Mouse (Mus musculus): ENCODE results near the gene Usp32.

Usp32 gene

DNA sequence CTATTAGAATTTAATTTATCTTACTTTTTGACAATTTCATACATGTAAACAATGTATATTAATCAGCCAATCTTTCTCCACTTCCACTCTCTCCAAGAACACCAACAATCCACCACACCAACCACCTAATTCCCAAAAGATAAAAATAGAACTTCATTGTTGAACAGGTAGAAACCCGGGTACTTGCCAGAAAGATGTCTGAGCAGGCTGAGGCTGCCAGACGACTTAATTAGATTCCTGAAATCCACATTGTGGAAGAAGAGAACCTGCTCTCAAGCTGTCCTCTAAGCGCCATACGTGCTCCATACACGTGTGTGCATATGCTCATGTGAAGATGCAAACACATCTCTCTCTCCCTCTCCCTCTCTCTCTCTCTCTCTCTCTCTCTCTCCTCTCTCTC, 83.1 kb downstream of the Usp32 start:
- CTCF ChIA-PET = no interaction called here
- POLR2A ChIA-PET = interaction anchor here in 1 of 4 experiments (1.0 kb wide), 1 partner anchor 14 kb away, joined by 3 read pairs; no protein-coding TSS in a partner anchor

DNA sequence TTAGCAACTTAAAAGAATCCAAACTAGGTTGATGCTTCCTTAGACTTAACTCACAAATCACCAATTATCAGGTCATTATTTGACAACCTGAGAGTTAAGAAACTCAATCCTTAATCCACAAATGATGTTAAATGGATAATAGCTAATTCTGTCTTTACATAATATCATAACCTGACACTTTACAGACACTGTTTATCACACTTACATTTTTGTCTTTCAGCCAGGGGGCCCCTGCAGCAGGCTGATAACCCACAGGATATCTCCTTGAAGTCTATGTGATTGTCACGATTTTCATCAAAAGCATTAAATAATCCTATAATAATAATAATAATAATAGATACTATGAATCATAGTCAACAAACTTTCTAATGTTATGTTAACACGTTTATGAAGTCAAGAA, 84.4 kb downstream of the Usp32 start:
- CTCF ChIA-PET = no interaction called here

DNA sequence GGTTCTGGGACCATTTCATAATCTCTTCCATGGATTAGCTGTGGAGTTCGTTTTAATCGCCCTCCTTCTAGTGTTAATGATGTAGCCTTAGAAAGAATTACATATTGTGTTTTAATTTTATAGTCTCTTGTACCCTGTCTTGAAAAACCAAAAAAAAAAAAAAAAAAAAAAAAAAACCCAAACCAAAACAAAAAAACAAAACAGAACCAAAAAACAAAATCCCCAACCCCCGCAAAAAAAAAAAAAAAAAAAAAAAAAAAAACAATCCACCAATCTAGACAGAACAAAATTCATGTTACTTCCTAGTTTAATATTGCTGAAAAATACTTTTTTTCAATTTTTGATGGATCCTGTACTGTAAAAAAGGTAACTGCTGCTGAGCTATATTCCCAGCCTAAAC, 100.7 kb downstream of the Usp32 start:
- CTCF ChIA-PET = interaction anchor here in 1 of 4 experiments (0.6 to 0.7 kb wide), 2 partner anchors 60 to 636 kb away, joined by 3 to 4 read pairs; no protein-coding TSS in a partner anchor
- POLR2A ChIA-PET = interaction anchor here in 1 of 4 experiments (0.7 kb wide), 1 partner anchor 753 kb away, joined by 8 read pairs; no protein-coding TSS in a partner anchor

More for the DNA sequence above, 84.4 kb downstream of the Usp32 start:
- POLR2A ChIA-PET = interaction anchor here in 1 of 4 experiments (0.6 to 1.1 kb wide), 5 partner anchors 17 to 98 kb away, joined by 3 to 5 read pairs (median 4); no protein-coding TSS in a partner anchor

DNA sequence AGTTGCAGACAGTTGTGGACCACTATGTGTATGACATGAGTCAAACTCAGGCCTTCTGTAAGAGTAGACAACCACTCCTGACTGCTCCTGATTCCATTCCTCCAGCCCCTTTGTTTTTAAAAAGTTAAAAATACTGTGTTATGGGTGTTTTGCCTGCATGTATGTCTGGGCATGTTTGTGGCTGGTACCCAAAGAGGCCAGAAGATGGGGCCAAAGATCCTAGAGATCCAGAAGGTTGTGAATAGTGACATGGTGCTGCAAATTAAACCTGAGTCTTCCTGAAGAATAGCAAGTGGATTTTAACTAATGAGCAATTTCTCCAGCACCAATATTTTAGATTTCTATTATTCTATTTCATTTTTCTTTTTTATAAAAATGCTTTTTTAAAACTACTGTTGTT, 126.8 kb downstream of the Usp32 start:
- POLR2A ChIA-PET = no interaction called here
- CTCF ChIA-PET = no interaction called here

DNA sequence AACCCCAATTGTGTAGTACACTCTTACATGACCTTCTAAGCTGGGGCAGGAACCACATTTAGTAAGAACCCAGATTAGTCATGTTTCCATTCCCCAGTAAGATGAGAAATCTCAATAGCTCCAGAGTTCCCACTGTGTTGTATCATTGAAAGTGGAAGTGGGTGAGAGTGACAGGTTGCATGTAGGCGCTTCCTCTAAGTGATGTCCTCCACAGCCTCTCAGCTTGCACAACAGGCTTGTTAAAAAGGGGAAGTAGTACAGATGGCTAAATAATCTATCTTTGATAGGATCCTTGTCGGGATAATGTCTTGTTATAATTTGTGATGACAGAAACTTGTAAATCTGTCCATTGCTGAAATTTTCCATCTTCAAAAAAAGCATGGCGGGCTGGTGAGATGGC, 136.4 kb downstream of the Usp32 start:
- POLR2A ChIA-PET = no interaction called here

DNA sequence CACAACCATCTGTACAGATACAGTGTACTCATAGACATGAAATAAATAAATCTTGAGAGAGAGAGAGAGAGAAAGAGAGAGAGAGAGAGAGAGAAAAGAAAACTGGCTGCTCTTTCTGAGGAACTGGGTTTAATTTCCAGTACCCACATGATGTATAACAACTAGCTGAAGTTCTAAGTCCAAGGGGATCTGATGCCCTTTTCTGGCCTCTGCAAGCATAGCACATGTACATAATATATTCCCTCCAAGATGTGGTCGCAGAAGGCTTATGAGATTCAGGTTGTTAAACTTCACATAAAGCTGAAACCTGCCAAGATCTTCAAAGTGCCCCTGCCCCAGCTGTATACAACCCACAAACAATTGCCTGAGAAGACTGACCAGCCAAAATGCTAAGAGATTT, 144.7 kb downstream of the Usp32 start:
- ChIA-PET POLR2A (interaction anchor here in 2 of 4 experiments (0.6 to 1.6 kb wide), 4 partner anchors 25 to 77 kb away, joined by 3 to 4 read pairs (median 3); no protein-coding TSS in a partner anchor), CTCF (interaction anchor here in 1 of 4 experiments (0.7 to 1.0 kb wide), 2 partner anchors 77 to 1414 kb away, joined by 3 to 12 read pairs; no protein-coding TSS in a partner anchor)

More for the DNA sequence above, 136.4 kb downstream of the Usp32 start:
- CTCF ChIA-PET = interaction anchor here in 1 of 4 experiments (0.6 kb wide), 1 partner anchor 102 kb away, joined by 3 read pairs; no protein-coding TSS in a partner anchor

DNA sequence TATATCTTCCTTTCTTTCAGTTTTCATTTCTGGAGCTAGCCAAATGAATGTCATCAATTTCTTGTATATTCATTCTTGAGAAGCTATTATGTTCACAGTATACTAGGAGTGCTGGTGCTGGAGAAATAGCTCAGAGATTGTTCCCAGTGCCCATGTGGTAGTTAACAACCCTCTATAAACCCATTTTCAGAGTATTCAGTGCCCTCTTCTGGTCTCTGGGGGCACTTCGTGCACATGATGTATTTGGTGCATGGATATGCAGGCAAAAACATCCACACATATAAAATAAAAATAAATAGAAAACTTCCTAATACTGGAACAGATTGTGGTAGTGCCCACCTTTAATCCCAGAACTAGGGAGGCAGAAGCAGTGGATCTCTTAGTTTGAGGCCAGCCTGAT, 147.0 kb downstream of the Usp32 start:
- ChIA-PET CTCF (interaction anchor here in 2 of 4 experiments (0.5 to 1.9 kb wide), 3 partner anchors 74 to 85 kb away, joined by 3 to 6 read pairs (median 6); no protein-coding TSS in a partner anchor), POLR2A (interaction anchor here in 2 of 4 experiments (1.0 to 1.4 kb wide), 2 partner anchors 78 to 175 kb away, joined by 3 read pairs; no protein-coding TSS in a partner anchor)

DNA sequence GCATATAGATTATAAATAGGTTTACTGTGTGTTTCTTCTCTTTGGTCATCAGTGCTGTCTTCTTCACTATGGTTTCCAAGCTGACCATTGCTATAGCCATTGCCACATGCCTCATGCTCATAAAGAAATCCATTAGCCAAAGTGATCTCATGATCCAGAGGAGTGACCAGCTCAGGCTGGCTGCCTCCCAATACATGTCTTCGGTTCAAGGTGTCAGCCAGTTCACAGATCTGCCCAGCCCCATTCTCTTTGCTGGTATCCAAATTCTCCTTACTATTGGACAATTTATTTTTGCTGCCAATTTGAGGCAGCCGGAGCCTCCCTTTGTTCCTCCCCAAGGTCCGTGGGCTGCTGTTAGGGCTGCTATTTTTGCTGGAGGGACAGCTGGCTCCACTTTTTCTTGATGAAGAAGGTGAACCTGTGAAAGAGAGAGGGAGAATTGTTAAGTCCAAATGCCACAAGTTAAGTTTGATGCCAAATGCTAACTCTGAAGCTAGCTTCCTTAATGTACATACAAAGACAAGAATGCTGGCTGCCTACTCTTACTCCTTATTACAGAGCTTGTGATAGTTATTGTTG, 151.5 kb downstream of the Usp32 start:
- ChIA-PET POLR2A (interaction anchor here in 1 of 4 experiments (1.6 kb wide), 1 partner anchor 70 kb away, joined by 5 read pairs; no protein-coding TSS in a partner anchor), CTCF (interaction anchor here in 1 of 4 experiments (0.6 kb wide), 1 partner anchor 32 kb away, joined by 3 read pairs; no protein-coding TSS in a partner anchor)

DNA sequence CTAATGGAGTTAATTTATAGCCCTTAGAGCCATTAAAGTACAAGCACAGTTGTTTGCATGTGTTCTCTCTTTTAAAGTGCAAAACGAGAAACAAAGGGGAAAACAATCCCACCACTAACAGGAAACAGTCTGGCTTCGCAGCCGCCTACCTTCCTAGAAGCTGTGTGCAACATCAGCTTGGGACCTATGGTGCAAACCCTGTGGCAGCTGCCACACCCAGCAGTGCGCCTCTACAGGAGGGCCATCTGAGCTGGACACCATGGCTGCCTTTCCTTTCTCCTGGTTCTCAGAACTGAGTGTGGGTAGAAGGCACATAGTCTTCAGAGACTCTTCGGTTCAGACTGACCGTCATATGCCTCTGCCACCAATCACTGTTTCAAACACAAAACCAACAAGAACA, 154.5 kb downstream of the Usp32 start:
- ChIA-PET CTCF (no interaction called here), POLR2A (no interaction called here)

DNA sequence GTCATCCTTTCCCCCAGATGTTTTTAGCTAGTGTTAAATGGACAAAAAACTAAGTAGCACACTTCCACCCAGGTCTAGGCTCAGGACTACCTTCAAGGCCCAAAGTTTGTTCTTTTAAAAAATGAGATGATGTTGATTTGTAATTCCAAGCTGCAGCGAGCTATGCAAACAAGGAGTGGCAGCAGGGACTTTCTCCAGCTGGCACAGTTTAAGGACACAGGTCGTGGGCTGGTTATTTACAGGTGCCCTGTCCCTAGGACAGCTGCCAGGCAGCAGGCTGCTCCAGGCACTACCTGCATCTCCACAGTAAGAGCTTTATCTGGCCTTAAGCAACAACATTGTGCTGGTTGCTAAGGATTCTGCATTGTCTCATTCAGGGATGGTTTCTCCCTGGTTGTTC, 159.3 kb downstream of the Usp32 start:
- ChIA-PET POLR2A (interaction anchor here in 2 of 4 experiments (1.0 to 1.4 kb wide), 2 partner anchors 64 kb away, joined by 4 to 5 read pairs; partner anchors contain the start of gene Znhit3 (in 1 of the 2)), CTCF (interaction anchor here in 3 of 4 experiments (0.6 to 1.3 kb wide), 4 partner anchors 62 to 107 kb away, joined by 3 to 11 read pairs (median 8); no protein-coding TSS in a partner anchor)

DNA sequence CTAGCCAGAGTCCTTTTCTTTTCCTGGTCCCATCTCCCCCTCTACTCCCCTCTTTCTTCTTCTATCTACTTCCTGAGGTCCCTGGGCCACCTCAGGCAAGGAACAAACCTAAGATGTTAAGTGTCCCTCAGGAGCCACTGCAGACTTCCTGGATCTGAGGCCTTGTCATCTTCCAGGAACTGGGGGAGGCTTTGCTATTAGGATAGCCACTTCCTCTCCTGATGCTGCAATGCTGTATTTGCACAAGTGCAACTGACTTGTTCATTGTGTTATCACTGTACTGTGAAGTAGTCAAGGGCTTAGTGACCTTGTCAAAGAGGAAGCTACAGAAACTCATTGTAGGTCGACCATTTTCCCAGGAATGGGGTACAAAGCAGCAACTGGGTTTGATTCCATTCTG, 160.6 kb downstream of the Usp32 start:
- ChIA-PET POLR2A (interaction anchor here in 1 of 4 experiments (0.6 kb wide), 1 partner anchor 125 kb away, joined by 5 read pairs; no protein-coding TSS in a partner anchor), CTCF (interaction anchor here (0.8 to 1.7 kb wide), 4 partner anchors 61 kb away, joined by 3 to 10 read pairs (median 4); no protein-coding TSS in a partner anchor)

DNA sequence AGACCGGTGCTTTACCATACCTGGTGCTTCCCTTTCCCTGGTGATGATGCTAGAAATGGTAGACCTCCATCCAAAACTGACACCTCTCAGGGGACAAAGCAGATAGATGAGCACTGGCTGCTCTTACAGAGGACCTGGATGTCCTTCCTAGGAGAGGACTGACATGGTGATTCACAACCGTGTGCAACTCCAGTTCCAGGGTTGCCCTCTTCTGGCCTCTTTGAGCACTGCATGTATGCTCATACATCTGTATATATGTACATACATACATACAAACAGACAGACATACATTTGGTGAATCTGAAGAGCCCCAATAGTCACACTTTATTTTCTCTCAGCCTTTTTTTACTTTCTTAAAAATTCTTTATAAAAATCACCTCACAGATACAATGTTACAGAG, 161.8 kb downstream of the Usp32 start:
- POLR2A ChIA-PET = no interaction called here
- CTCF ChIA-PET = interaction anchor here in 2 of 4 experiments (1.8 to 2.0 kb wide), 2 partner anchors 60 kb away, joined by 8 to 12 read pairs; no protein-coding TSS in a partner anchor

DNA sequence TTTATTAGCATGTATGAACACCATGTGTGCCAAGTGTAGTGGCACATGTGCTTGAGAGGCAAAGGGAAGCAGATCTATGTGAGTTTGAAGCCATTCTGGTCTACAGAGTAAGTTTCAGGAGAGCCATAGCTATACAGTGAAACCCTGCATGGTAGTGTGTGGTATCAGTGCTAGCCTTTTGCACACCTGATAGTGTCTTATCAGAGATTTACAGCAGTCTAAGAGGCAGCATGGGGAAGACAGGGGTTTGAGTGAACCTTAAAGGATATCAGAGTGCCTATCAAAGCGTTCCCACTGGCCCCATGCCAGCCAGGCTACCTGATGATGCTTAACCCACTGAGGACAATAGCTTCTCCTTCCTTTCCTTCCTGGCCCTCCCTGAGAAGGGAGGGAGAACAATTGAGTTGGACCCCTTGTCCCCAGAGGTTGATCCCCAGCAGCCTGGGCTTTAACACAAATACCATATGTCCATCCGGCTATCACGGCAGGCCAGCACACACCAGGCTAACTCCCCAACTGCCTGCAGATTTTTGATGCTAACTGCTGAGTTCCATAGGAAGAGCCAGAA, 162.5 kb downstream of the Usp32 start:
- CTCF ChIA-PET = interaction anchor here in 2 of 4 experiments (0.6 to 2.0 kb wide), 3 partner anchors 59 to 164 kb away, joined by 3 to 12 read pairs (median 8); no protein-coding TSS in a partner anchor
- POLR2A ChIA-PET = no interaction called here

DNA sequence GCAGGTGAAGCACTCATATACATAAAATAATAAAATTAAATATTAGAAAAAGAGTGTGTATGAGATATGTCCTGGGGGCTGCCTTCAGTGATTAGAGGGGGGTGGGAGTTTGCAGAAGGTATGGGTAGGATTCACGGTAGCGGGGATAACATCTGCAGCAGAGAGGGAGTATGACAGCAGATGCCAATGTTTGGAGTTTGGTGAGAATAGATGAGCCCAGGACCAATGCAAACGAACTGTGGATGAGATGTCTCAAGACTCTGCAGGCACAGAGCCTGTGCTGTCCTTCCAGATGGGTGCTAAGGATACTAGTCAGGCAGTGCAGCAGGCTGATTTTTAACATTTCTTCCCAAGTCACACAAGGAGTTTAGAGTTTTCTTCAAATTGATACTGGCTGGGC, 163.3 kb downstream of the Usp32 start:
- CTCF ChIA-PET = interaction anchor here in 2 of 4 experiments (0.6 to 2.0 kb wide), 3 partner anchors 58 to 1256 kb away, joined by 3 to 12 read pairs (median 8); no protein-coding TSS in a partner anchor
- POLR2A ChIA-PET = interaction anchor here in 1 of 4 experiments (0.6 kb wide), 1 partner anchor 849 kb away, joined by 5 read pairs; no protein-coding TSS in a partner anchor

DNA sequence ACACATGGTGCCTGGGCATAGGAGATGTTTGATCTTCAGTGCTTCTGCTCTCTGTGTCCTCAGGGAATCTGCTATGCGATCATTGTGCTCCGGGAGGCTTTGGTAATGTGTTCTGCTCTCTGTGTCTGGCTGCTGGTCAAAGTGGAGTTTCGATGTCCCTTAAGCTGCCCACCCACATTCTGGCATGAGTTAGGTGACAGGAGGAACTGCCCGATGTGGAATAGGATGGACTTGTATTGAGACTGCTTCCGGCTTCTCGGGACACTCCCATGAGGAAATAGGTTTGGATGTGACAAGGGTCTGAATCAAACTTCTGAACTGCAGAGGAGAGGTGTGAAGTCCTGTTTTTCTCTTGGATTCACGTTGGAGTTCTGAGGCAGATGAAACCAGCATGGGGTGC, 165.4 kb downstream of the Usp32 start:
- POLR2A ChIA-PET = no interaction called here

DNA sequence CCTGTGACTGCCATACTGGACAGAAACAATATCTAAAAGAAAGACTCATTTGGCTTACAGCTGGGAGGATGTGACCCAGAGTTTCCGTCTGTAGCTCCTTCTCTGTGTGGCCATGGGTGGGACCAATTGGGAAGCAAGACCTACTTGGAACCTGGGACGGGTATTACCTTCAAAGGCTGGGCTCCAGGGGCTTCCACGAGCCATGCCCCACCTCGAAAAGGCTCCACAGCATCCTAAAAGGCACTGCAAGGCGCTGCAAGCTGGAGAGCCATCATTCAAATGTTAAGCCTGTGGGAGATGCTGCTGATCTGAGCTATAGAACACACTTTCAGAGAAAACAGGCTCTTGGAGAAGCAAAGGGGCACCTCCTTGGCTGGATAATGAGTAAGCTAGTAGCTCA, 166.3 kb downstream of the Usp32 start:
- ChIA-PET POLR2A (interaction anchor here in 1 of 4 experiments (1.1 to 1.3 kb wide), 2 partner anchors 9 to 93 kb away, joined by 3 read pairs; partner anchors contain the start of genes Myo19 and Pigw), CTCF (interaction anchor here in 3 of 4 experiments (0.7 to 2.7 kb wide), 4 partner anchors 53 to 55 kb away, joined by 3 to 12 read pairs (median 4); no protein-coding TSS in a partner anchor)

More for the DNA sequence above, 165.4 kb downstream of the Usp32 start:
- CTCF ChIA-PET = interaction anchor here in 1 of 4 experiments (2.7 kb wide), 1 partner anchor 56 kb away, joined by 12 read pairs; no protein-coding TSS in a partner anchor

DNA sequence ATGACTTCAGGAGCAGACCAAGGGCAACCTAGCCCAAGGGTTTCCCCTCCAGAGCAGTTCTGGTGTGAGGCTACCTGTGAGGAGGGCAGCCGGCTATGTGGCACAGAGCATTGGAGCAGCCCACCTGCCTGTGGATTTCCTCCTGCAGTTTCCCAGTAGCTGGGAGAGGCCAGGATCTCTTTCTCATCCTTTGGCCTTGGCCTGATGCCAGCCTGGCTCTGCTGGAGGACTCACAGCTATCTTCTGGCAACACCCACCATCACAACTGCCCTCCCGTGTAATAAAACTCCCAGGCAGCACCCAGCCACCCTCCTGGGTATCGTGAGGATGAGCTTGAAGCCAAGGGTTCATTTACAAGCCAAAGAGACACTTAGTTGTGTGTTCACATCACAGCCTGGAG, 167.9 kb downstream of the Usp32 start:
- ChIA-PET POLR2A (interaction anchor here in 1 of 4 experiments (0.9 to 1.4 kb wide), 5 partner anchors 12 to 57 kb away, joined by 3 to 4 read pairs (median 3); partner anchors contain the start of gene Car4), CTCF (interaction anchor here in 1 of 4 experiments (0.9 to 1.6 kb wide), 2 partner anchors 54 to 213 kb away, joined by 3 to 8 read pairs; no protein-coding TSS in a partner anchor)

DNA sequence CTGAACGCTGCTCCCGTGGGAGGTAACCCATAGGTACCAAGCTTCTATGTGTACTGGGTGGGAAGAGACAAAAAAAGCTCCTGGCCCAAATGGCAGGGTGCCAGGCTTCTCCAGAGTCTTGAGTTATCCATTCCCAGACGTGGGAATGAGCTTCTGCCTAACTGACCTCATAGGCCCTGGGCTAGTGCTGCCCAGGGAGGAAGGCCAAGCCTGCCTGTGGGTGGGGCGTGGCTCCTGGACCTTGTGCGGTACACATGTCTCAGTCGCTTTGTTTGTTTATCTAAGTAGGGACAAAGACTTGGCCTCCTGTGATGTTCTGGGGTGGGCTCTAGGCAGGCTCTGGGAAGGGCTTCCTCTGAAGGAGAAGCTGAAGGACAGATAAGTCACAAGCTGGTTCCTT, 171.2 kb downstream of the Usp32 start:
- CTCF ChIA-PET = interaction anchor here in 2 of 4 experiments (0.7 to 2.6 kb wide), 2 partner anchors 50 to 84 kb away, joined by 7 to 11 read pairs; no protein-coding TSS in a partner anchor
- POLR2A ChIA-PET = interaction anchor here in 2 of 4 experiments (0.7 to 1.0 kb wide), 3 partner anchors 11 to 1611 kb away, joined by 3 to 6 read pairs (median 4); partner anchors contain the start of gene Car4 (in 1 of the 2)

Data from embryonic stem cell, embryonic (primary cell).